Mouse (Mus musculus) right cerebral cortex, postnatal 36 days (tissue): ENCODE results near the gene Sct.

Experiments
- DNase-seq, 2 experiments: peaks; one replicate each; pipeline ENCODE4 v3.0.0; 2022; ENCODE audit warnings: low spot score in 2 of 2, mixed read lengths in 1 of 2

Gene Sct

DNA sequence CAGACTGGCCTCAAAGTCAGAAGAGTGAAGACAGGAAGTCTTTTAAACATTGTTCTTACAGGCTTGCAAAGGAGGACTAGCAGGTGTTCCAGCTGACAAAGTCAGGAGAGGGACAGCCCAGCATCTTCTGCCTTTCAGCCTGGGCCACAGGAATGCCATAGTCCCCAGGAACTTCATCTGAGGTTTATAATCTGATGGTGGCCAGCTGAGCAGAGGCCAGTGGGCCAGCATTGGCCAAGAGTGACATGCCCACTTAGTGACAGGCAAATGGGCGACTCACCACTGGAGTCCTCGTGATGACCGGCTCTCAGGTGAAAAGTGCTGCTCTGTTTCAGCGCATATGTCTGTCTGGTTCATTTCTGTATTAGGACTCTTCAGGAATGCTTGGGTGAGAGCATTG lies 48.4 kb downstream of the Sct start:
- DNase-seq, result no peak

DNA sequence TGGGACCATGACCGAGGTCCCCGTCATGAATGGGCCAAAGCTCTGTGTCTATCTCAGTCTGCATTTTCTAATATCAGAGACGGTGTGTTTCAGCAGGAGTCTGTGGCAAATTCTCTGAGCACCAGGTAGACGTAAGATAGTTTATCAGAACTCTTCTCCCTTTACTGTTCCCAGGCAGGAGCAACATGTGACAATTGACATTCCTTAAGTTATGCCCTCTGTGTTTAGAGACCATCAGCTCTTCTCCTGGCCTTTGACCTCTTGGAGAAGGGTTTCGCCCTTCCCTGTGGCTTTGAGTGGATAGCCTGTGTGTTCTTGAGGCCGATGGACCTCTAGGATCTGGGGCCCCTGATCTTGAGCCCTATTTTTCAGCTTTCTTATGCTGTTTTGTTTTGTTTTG lies 49.2 kb downstream of the Sct start:
- no peak for DNase-seq
